Mouse (Mus musculus) spleen, adult 2 months (tissue): ENCODE data around the gene Arfrp1. TPM values are rescaled to one million over a fixed set of nuclear protein-coding genes. Genes with fewer than 3 reads are reported as not detected.

Experiments
- DNase-seq, 2 experiments: peaks; one replicate each; pipeline versions ENCODE4 v3.0.0 to v3.0.0-alpha.2; 2012 to 2021; ENCODE audit warnings: low spot score in 2 of 2, low read depth in 1 of 2
- H3K27ac ChIP-seq: fragments of 200-500 bp; 2 replicates; pipeline ENCODE4 v1.5.1; 2012; ENCODE audit warnings: low read length, inconsistent platforms; ENCODE audit not compliant: insufficient read depth
- H3K27me3 ChIP-seq: fragments of 200-500 bp; 2 replicates; pipeline ENCODE4 v1.6.1; 2012; ENCODE audit warnings: mild to moderate bottlenecking, moderate library complexity, low read length, inconsistent platforms; ENCODE audit not compliant: control insufficient read depth, insufficient read depth
- H3K36me3 ChIP-seq: fragments of 200-500 bp; 2 replicates; pipeline ENCODE4 v1.6.1; 2012; ENCODE audit warnings: mild to moderate bottlenecking, low read length, inconsistent platforms; ENCODE audit not compliant: control insufficient read depth, insufficient read depth
- H3K4me1 ChIP-seq: fragments of 200-500 bp; 2 replicates; pipeline ENCODE4 v1.6.1; 2011; ENCODE audit warnings: inconsistent platforms; ENCODE audit not compliant: control insufficient read depth, insufficient read depth, insufficient read length
- H3K4me3 ChIP-seq: fragments of 200-500 bp; 2 replicates; pipeline ENCODE4 v1.5.1; 2011; ENCODE audit warnings: mild to moderate bottlenecking, inconsistent platforms; ENCODE audit not compliant: insufficient read depth, insufficient read length; ENCODE audit errors: extremely low read depth
- CTCF ChIP-seq: fragments of 200-500 bp; IDR thresholded peaks from 2 replicates; pipeline ENCODE4 v1.5.1; 2011; ENCODE audit warnings: mild to moderate bottlenecking, inconsistent platforms; ENCODE audit not compliant: insufficient read depth, insufficient read length, insufficient replicate concordance; ENCODE audit errors: extremely low read depth
- POLR2A ChIP-seq: fragments of 200-500 bp; IDR thresholded peaks from 2 replicates; pipeline ENCODE4 v1.6.1; 2011; ENCODE audit warnings: low read depth, low read length, inconsistent platforms
- WGBS: fragments of 180-500 bp; shearing (Covaris S2); methylation state at CpG from one replicate; pipeline ENCODE4 v1.1.7; 2018; 5-methylcytosine and 5-hydroxymethylcytosine counted together
- polyA plus RNA-seq: library from polyadenylated mRNA; depleted of rRNA; stranded (reverse); fragments of >200 nt; gene quantifications from 2 replicates; pipeline ENCODE4 v1.2.3, GENCODE M21; 2012

The Arfrp1 gene
- polyA plus RNA-seq, 1 experiment, result 35.4 TPM

DNA sequence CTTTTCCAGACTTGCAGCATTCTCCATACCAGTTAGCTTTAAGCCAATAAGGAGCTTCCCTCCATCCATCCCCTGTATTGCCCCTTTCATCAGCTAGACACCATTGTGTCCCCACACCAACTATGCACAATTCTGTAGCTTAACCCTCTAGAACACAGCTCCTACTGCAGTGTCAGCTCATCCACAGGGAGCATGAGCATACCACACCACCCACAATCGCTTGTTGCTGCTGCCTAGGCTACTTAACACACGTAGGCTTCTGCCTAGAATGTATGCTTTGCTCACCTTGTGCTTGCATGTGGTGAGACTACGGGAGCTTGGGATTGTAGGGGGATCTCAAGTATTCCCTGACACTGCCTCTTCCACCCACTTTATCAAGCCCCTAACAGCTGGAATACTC is 8.4 kb downstream of the Arfrp1 start:
- no peak for DNase-seq
- H3K4me1 ChIP-seq, result no peaks in the 10 kb centered on the region
- H3K27ac ChIP-seq, result no peak overlapping the region
- no peak overlapping the region for H3K4me3 ChIP-seq
- 96% methylated on average over 3 of the region's 3 CpGs for WGBS
- TF ChIP-seq CTCF (no peak), POLR2A (no peak)
- H3K36me3 ChIP-seq, result peaks cover 35% of the 10 kb centered on the region
- H3K27me3 ChIP-seq, result no peaks in the 10 kb centered on the region

DNA sequence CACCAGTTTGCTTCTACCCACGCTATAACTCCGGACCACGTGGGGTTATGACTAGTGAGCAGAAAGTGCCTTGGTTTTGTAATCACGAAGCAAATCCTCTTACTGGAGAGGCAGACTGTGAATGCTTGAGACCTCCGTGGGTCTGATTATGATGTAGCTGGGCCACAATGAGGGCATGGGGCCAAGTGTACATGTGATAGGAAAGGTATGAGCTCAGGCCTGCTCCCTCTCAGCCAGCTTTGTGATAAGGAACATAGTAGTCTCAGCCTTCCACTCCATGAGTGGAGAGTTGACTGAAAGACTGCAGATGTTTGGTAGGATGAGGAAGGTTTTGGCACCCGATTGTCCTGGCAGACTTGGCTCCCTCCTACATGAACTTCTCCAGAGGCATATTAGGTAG is 22.4 kb downstream of the Arfrp1 start:
- Histone ChIP-seq H3K36me3 (peaks cover 20% of the 10 kb centered on the region), H3K27ac (no peak overlapping the region), H3K4me3 (no peak overlapping the region), H3K27me3 (no peaks in the 10 kb centered on the region), H3K4me1 (no peaks in the 10 kb centered on the region)
- TF ChIP-seq CTCF, result no peak
- no peak for TF ChIP-seq POLR2A
- 96% methylated on average over 6 of the region's 6 CpGs for WGBS
- DNase-seq, result no peak

DNA sequence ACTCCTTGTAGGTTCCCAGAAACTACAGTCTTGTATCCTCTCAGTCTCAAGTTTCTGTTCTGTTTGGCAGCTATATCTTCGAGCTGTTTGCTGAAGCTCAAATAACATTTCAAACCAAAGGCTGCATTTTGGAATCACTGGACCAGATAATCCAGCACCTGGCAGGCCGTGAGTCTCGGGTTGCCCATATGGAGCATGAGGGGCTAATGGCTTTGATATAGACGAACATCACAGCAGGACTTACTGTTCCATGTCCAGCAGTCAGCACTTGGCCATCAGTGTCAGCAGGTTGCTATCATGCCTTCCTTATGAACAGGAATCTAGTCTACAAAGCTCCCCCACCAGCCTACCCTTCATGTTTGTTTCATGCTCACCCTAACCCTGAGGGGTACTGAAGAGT is 24.8 kb downstream of the Arfrp1 start:
- no peak for TF ChIP-seq POLR2A
- no peak for TF ChIP-seq CTCF
- H3K36me3 ChIP-seq, result peaks cover 21% of the 10 kb centered on the region
- H3K4me1 ChIP-seq, result no peaks in the 10 kb centered on the region
- WGBS, result 92% methylated on average over 4 of the region's 4 CpGs
- no peak overlapping the region for H3K27ac ChIP-seq
- no peak overlapping the region for H3K4me3 ChIP-seq
- no peaks in the 10 kb centered on the region for H3K27me3 ChIP-seq
- DNase-seq, result no peak

DNA sequence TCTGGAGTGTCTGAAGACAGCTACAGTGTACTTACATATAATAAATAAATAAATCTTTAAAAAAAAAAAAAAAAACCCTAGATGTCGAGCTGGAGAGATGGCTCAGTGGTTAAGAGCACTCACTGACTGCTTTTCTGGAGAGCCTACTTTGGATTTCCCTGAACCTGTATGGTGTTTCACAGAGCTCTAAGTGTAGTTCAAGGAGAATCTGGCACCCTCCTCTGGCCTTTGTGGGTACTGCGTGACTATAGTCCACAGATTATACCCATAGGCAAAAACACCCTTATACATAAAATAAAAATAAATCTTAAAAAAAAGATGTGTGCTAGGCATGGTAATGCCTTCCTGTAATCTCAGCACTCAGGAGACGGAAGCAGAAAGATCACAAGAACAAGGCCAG is 31.2 kb downstream of the Arfrp1 start:
- DNase-seq, result peak; percentile 22 to 74
- peaks cover 23% of the 10 kb centered on the region for H3K36me3 ChIP-seq
- 62% methylated on average over 3 of the region's 3 CpGs for WGBS

DNA sequence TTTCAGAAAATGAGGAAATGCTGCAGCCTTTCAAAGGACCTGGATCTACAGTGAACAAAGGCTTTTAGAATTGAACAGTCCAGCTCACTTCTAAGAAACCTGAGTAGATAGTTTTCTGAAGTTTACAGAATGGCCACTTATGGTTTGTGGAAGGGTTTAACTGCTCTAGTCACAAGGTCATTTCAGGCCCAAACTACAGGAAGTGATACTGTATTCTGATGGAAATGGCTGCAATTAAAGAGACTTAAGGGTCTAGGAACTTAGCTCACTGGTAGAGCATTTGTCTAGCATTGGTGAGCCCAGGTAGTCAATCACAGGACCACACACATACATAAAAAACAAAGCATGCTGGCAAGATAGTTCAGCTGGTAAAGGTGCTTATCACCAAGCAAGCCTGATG is 32.7 kb downstream of the Arfrp1 start:
- H3K36me3 ChIP-seq, result peaks cover 25% of the 10 kb centered on the region
- no peak for DNase-seq
- H3K27me3 ChIP-seq, result no peaks in the 10 kb centered on the region
- H3K4me3 ChIP-seq, result no peak overlapping the region
- H3K4me1 ChIP-seq, result no peaks in the 10 kb centered on the region
- H3K27ac ChIP-seq, result no peak overlapping the region
- TF ChIP-seq CTCF (no peak), POLR2A (no peak)

More for the DNA sequence above, 31.2 kb downstream of the Arfrp1 start:
- Histone ChIP-seq H3K27me3 (no peaks in the 10 kb centered on the region), H3K27ac (no peak overlapping the region), H3K4me3 (no peak overlapping the region), H3K4me1 (no peaks in the 10 kb centered on the region)
- TF ChIP-seq CTCF (peak; percentile 41; the same call in 1 of the 2 replicates), POLR2A (no peak)

DNA sequence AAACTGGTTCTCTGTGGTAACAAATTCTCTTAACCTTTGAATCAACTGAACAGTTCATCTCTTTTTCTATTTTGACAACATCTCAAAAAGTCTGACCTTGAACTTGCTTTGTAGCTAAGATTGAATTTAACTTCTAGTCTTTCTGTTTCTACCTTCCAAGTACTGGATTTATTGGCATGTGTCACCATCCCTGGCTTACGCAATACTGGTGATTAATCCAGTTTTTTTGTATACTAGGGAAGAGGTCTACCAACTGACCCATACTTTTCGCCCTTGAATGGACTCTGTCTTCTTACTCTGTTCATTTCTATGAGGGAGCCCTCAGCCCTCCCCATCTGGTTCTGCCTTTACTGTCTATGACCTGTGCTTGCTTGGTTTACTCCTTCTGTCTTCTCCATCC is 39.1 kb downstream of the Arfrp1 start:
- WGBS, result 97% methylated on average over 2 of the region's 2 CpGs
- no peaks in the 10 kb centered on the region for H3K27me3 ChIP-seq
- peaks cover 27% of the 10 kb centered on the region for H3K36me3 ChIP-seq
- no peak overlapping the region for H3K27ac ChIP-seq
- TF ChIP-seq POLR2A, result no peak
- no peak for TF ChIP-seq CTCF
- H3K4me1 ChIP-seq, result no peaks in the 10 kb centered on the region
- H3K4me3 ChIP-seq, result no peak overlapping the region
- no peak for DNase-seq

DNA sequence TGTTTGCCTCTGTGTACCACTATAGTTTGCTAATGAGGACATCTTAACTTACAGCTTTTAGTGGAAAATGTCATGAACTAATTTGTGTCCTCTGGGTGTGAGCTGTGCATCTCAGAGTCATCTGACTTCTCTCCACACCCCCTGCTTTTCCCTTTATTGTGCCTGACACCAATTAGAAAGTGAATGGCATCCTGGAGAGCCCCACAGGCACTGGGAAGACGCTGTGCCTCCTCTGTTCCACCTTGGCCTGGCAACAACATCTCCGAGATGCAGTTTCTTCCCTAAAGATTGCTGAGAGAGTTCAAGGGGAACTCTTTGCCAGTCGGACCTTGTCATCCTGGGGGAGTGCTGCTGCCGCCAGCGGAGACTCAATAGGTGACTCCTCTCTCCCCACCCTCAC is 43.1 kb downstream of the Arfrp1 start:
- no peak for TF ChIP-seq POLR2A
- no peak for TF ChIP-seq CTCF
- H3K4me3 ChIP-seq, result no peak overlapping the region
- H3K27me3 ChIP-seq, result no peaks in the 10 kb centered on the region
- DNase-seq, result no peak
- no peaks in the 10 kb centered on the region; the same call in 1 of the 2 replicates for H3K4me1 ChIP-seq
- 92% methylated on average over 5 of the region's 5 CpGs for WGBS
- peaks cover 11% of the 10 kb centered on the region for H3K36me3 ChIP-seq
- H3K27ac ChIP-seq, result no peak overlapping the region
